Mouse (Mus musculus): ENCODE results near the gene Cdc34.
A peak's percentile ranks its signal among the peaks of the same experiment; 100 is the strongest.
"Not testable (repeated sequence)": the region's sequence is repeated elsewhere in the genome, so short reads cannot be mapped to it uniquely, and the experiment has no call there.

Gene Cdc34

DNA sequence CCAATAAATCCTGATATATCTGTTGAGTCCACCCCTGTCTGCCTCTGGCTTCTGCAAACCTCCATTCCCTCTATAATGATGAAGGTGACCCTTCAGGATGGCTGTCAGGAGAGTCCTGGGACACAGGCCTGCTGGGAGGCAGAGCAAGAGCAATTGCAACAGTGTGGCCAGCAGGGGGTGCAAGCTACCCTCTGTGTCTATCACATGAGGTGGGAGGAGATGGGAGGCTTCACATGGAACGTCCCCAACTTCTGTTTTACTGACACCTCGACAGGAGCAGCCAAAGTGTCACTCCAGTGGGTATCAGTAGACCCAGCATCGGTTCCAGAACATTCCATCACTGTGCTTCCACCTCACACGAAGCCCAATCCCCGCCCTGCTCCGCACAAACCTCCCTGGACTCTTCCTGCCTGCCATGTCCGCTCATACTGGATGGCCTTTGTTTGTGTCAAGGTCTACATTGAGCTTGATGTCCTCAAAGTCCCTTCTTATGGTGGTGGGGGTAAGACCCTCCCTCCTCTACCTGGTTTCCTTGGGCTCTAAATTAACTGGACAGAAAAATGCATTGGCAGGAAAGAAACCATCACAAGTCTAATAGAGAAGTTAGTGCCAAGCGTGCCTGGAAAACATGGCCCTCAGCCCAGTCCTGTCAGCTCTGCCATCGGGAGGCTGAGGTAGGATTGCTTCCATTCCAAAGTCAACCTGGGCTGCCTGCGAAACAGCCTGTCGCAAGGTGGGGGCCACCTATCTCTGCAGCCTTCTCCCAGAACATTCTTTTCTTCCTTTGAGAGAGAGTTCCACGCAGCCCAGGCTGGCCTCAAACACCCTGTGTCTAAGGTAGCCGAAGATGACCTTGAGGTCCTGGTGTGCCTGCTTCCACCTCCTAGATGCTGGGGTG lies 13.5 kb downstream of the Cdc34 start:
- peak; percentile 77 to 90 for DNase-seq (ENCODE audit: inconsistent age in 2 of 2, low spot score in 1 of 2)

DNA sequence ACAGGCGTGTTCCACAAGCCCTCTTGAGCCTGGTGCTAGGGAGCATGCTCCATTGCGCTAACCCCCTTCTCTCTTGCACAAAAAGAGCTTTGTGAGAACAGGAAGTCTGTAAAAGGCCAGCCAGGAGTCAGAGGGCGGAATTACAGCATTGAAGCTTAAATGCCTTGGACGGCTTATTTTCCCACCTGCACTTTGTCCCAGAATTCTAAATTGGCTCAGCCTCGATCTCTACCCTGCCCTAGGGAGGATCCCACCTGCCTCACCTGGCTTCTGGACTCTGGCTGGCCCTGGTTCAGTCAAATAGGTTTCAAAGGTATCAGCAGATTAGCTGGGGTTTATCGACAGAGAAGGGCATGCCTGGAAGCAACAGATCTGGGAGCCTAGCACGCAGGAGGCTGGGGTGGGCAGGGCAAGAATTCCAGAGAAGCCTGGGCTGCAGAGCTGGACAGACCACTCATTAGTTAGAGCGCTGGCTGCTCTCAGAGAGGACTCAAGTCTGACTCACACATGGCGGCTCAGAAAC lies 14.2 kb downstream of the Cdc34 start:
- no peak for DNase-seq (ENCODE audit: inconsistent age in 2 of 2, low spot score in 1 of 2)

DNA sequence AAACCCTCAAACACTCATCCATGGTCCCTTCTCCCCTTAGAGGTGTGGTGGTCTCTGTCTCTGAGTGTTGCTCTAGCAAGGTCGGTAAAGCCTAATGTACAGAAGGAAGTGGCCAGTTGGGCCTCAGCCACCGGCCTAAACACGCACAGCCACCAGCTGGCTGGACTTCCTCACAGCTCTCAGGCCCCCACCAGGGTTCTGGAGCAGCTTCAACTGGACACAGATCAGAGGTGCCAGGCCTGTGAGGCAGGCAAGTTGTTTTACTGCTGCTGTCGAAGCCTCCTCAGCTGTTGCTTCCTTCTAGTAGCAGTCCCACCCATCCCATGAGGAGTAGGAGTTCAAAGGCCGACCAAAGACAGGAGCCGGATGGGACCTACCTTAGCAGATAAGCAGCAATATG lies 15.9 kb downstream of the Cdc34 start:
- DNase-seq (ENCODE audit: inconsistent age in 2 of 2, low spot score in 1 of 2): no peak

DNA sequence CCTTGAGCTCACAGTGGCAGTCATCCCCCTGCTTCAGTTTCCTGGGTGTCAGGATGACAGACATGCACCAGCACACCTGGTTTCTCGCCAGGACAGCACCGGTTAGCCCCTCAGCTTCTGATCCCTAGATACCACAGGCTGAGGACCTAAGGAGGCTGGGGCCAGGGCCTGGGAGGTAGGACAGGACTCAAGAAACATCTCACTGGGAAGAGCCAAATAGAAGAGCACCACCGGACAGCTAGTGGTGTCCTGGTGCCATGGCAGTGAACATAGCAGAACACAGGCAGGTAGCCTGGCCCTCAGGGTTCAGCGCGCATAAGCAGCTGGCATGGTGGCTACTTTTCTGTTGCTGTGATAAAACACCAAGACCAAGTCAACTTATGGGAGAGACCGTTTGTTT lies 16.5 kb downstream of the Cdc34 start:
- DNase-seq (ENCODE audit: inconsistent age in 2 of 2, low spot score in 1 of 2): no peak

DNA sequence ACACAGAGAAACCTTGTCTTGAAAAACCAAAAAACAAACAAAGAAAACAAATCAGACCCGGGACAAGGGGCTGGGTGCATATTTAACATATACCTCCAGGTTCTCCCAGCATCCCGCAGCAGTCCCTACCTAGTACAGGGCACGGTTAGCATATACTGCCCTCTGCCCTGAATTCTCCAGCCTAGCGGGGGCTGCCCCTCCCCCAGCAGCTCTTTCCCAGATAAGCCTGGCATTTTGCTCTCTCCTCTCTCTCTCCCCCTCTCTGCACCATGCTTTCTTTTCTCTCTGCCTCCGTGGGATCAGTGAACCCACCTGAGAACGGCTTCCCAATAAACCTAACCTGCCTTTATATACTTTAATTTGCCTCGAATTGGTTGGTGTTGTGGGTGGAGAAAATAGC lies 18.7 kb downstream of the Cdc34 start:
- DNase-seq (ENCODE audit: inconsistent age in 2 of 2, low spot score in 1 of 2): no peak

DNA sequence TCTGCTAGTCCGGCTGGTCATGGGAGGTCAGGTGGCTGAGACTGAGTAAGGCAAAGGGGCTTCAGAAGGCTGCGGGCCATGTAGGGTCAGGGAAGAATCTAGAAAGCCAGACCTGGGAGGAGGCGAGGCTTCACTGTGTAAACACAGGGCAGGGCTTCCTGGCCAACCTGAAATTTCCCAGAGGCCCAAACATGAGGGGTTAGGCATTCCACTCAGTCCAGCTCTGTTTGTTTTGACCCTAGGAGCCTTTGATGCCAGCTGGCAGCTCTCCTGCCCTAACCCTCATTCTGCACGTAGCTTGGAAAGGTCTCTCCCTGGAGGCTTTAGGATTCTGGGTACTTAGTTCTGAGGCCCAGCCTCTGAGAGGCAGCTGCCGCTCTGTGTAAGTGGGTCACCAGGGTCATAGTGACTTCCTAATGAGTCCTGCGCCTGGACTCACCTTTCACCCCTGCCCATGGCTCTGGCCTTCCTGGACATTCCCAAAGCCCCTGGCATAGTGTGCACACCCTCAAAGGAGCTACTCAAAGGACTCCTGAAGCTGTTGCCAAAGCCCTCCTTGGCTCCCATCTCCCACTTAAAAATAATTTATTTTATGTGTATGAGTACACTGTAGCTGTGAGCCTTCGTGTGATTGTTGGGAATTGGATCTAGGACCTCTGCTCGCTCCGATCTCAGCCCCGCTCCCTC lies 19.6 kb downstream of the Cdc34 start:
- DNase-seq (ENCODE audit: inconsistent age in 2 of 2, low spot score in 1 of 2): peak in 1 of 2 experiments; percentile 50

DNA sequence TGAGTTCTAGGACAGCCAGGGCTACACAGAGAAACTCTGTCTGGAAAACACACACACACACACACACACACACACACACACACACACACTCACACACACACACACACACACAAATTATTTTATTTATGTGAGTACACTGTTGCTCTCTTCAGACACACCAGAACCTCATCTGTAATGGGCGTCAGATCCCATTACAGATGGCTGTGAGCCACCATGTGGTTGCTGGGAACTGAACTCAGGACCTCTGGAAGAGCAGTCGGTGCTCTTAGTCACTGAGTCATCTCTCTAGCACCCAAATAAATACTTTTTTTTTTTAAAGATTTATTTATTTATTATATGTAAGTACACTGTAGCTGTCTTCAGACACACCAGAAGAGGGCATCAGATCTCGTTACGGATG lies 21.0 kb downstream of the Cdc34 start:
- DNase-seq (ENCODE audit: inconsistent age in 2 of 2, low spot score in 1 of 2): not testable (repeated sequence)

DNA sequence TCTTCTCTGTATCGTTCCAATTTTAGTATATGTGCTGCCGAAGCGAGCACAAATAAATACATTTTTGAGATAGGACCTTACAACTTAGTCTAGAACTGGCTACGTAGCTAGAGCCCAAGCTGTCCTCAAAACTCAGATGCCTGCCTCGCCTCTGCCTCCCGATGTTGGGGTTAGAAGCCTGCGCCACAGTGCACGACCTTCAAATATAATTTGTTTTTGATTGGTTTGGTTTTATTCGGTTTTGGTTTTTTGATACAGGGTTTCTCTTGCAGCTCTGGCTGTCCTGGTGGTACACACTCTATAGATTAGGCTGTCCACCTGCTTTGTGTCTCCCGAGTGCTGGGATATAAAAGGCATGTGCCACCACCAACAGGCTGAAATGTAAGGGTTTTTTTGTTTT lies 21.5 kb downstream of the Cdc34 start:
- no peak for DNase-seq (ENCODE audit: inconsistent age in 2 of 2, low spot score in 1 of 2)

DNA sequence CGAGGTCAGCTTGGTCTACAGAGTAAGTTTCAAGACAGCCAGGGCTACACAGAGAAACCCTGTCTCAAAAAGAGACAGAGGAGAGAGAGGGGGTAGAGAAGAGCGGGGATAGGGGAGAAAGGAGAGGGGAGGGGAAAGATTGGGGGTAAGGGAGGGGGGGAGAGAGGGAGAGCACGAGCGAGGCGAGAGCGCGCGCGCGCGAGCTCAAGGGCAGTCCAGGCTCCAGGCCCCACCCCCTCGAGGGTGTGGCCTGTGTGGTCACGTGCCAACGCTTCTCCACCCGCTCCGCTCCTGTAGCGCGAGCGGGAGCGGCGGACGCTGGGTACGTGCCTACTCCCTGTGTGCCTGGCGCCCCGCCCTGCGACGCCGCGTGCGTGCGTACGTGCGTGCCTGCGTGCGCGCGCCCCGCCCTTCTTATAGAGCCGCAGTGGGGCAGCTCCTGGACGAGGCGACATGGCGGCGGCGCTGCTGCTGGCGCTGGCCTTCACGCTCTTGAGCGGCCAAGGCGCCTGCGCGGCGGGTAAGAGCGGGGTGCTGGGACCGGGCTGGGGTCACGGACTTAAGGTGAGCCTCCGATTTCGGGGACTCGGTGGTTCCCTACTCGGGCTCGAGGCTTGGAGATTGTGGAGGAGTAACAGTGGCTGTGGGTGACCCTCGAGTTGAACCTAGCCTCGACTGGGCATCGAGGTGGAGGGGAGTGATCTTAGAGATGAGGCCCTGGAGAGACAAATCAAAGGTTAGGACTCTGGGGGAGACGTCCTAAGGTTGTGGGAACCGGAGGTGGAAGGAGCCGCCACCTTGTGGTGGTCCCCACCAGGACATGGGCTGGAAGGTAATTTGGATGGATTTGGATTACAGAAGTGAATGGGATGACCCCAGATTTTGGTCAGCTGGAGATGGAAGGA lies 22.3 kb downstream of the Cdc34 start, which contains the start of gene Bsg:
Bsg (plus strand) TSS at position 427 of the 905 bp plus-strand sequence.
- peak; percentile 99 for DNase-seq (ENCODE audit: inconsistent age in 2 of 2, low spot score in 1 of 2)

DNA sequence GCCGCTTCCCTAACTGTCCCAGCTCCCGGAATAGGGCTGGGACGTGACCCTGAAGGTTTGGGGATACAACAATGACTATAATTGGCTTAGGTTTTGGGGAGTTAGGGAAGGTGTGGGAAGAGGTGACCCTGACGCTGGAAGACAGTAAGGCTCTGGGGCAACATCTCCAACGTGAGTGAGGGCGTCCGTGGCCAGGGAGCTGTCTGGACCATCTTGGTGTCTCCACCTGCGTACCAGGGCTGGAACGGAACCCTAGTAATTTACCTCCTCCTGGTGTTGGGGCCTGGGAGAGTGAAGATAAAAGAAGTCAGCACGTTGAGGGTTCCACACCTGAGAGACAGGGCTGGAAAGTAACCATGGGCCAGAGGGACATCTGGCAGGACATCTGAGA lies 23.0 kb downstream of the Cdc34 start:
- no peak for DNase-seq (ENCODE audit: inconsistent age in 2 of 2, low spot score in 1 of 2)

DNA sequence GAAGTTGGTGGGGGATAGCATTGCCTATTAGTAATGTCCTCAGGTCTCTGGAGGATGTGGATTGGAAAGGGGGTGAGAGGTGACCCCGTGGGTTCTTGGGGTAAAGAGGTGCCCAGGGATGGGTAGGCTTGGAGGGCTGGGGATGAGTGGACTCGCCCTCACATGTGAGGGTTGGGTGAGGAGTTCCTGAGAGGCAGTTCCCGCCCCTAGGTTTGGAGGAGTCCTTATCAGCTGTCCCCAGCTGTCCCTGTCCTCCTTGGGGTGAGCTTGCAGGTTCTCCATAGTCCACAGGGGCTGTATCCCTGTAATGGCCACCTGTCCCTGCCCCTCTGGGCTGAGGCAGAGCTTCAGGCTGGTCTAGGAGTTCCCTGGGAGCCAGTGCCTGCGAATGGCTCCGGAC lies 24.0 kb downstream of the Cdc34 start:
- DNase-seq (ENCODE audit: inconsistent age in 2 of 2, low spot score in 1 of 2): no peak

DNA sequence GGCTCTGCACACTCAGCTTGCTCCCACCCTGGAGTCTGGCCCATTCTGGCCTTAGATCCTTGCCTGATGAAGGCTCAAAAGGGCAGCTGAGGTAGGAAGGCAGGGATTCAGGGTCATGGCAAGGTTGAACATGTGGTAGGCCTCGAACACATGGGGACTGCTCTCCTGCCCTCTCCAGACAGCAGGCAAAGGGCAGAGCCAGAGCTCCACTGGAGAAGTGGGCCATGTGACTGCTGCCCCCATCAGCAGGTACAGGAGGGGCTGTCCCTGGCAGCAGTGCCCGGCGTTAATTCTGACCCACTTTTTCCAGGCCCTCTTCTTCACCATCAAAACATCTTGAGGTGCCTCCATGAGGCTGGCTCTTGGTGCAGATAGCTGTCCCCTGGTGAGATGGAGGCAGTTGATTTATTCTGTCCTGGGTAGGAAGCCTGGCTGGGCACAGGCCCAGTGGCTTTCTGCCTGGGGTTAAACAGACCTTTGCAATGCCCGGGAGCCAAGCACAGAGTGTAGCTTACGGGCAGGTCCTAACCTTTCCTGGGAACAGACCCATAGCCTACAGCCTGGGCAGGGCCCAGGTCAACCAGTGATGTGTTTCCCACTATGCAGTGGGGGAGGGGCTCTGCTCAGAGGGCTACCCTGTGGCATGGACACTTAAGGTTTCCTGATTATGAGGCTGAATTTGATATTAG lies 24.6 kb downstream of the Cdc34 start:
- DNase-seq (ENCODE audit: inconsistent age in 2 of 2, low spot score in 1 of 2): peak in 1 of 2 experiments; percentile 59

DNA sequence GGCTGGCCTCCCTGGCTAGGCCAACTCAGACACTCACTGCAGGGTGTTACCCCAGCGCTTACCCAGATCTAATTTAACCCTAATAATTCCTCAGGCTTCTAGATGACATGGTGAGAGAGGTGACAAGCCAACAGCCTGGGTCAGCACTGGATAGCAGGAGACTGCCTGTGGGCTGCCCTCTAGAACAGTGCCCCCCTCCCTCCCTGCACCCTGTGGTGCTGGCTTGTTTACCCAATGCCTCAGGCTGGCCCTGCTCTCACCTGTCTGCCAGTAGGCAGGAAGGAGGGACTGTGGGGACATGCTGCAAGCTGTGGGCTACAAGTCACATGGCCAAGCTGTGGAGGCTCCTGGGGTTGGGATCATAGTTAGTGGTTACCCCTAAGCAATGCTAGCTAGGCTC lies 25.2 kb downstream of the Cdc34 start:
- DNase-seq (ENCODE audit: inconsistent age in 2 of 2, low spot score in 1 of 2): no peak

DNA sequence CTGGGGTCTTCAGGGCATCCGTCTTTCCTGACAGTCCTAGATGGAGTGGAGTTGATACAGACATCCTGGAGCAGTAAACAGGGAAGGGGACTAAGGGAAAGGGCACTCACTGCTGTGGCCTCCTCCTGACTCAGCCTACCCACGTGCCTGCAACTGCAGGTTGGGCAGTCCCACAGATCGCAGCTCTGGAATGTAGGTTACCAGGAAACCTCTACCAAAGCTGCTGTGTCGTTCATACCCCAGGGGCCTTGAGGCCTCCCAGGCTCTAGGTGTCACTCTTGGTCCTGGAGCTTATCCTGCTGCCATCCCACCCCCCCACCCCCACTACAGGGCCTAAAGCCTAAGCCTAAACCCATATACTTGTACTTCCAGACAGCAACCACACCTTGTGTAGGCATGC lies 25.8 kb downstream of the Cdc34 start:
- peak in 1 of 2 experiments; percentile 38 for DNase-seq (ENCODE audit: inconsistent age in 2 of 2, low spot score in 1 of 2)

DNA sequence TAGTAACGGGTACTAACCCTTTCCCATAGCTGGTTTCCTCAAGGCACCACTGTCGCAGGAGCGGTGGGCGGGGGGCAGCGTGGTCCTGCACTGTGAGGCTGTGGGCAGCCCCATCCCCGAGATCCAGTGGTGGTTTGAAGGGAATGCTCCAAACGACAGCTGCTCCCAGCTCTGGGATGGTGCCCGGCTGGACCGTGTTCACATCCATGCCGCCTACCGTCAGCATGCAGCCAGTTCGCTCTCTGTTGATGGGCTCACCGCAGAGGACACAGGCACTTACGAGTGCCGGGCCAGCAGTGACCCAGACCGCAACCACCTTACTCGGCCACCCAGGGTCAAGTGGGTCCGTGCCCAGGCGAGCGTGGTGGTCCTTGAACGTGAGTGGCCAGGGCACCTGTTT lies 26.7 kb downstream of the Cdc34 start:
- DNase-seq (ENCODE audit: inconsistent age in 2 of 2, low spot score in 1 of 2): peak in 1 of 2 experiments; percentile 33

DNA sequence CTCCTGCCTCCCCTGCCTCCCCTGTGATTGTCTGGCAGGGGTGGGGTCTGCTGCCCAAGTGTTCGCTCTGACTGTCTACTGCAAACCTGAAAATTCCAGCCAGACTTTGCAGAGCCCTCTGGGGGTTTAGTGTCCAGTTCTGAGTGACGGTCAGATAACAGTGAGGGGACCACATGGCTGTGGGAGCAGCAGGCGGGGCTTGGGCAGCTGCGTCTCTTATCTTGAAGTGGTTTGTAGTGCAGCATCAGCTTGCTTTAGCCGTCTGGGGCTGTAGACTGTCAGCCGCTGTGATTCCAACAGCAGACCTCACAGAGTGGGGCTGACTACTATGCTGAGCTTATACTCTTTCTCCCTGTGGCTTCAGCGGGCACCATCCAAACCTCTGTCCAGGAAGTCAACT lies 27.3 kb downstream of the Cdc34 start:
- no peak for DNase-seq (ENCODE audit: inconsistent age in 2 of 2, low spot score in 1 of 2)

DNA sequence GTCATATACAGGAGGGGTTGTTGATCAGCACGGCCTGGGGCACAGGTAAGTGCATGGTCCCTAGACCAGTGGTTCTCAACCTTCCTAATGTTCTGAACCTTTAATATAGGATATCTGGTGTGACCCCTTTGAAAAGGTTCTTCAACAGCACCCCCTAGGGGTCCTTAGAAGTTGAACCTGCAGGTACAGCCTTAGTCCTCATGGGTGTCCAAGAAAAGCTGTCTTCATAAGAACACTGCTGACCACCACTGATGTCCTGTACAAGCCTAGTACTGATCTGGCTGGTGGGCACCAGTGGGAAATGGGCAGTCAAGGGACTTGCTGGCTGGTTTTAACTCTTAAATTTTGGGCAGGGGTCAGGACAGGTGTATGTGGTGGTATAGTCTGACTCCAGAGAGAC lies 30.0 kb downstream of the Cdc34 start:
- DNase-seq (ENCODE audit: inconsistent age in 2 of 2, low spot score in 1 of 2): peak in 1 of 2 experiments; percentile 63

DNA sequence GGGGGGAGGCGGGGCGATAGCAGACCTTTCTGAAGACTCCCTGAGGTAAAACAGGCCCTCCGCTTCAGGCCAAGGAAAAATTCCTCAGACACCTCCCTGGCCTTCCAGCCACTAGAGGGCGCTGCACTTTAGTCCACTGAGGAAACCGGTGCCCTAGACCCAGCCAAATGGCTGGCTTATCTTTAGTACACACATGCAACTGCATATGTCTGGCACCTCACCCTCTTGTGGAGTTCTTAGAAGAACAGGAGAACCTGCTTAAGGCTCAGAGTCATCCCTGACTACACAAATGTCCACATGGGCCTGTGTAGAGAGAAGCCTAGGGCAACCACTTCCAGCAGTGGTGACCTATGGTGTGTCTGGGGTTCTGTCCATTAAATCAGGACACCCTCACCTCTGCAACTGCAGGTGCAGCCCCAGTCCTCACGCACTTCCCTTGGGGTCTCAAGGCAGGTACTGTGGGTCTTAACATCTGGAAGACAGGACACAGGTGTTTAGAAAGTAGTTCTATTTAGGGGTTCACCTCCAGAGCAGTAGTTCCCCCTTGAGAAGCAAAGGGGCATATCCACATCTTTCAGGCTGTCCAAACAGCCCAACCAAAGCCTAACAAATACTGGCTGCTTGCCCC lies 30.6 kb downstream of the Cdc34 start:
- DNase-seq (ENCODE audit: inconsistent age in 2 of 2, low spot score in 1 of 2): peak; percentile 75 to 92

DNA sequence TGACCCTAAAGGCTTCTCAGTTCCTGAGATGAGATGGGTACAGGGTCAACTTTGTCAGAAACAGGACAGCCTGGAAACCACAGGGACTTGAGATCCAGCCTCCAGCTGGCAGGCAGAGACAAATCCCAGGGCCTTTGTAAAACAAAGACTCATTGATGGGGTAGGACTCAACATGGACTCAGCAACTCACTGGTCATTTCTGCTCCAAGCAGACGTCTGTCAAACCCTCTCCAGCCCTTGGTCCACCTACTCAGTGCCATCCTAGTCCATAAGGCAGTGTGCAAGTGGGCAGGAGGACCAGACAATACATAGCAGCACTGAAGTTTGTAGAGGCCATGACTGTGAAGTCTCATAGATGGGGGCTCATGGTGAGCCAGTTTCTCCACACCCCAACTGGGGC lies 31.2 kb downstream of the Cdc34 start:
- no peak for DNase-seq (ENCODE audit: inconsistent age in 2 of 2, low spot score in 1 of 2)

DNA sequence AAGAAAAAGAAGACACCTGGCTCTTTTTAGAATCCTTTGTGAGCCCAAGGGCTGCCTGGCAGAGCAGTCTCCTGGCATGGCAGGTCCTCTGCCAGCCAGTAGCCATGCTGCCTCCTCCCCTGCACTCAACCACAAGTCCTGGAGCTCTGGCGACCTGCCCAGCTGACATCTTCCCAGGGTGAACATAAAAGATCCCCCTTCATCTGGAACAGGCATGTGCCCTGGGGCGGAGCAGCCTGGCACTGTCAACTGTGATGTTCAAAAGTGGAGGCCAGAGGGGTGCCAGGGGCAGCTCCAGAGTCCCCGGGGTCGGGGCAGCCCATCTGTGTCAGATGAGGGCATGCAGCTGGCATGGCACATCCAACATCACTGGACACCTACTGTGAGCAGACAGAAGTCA lies 33.0 kb downstream of the Cdc34 start:
- DNase-seq (ENCODE audit: inconsistent age in 2 of 2, low spot score in 1 of 2): no peak

Data from adrenal gland, adult (tissue).